Mouse (Mus musculus) spleen, postnatal 0 days (tissue): ENCODE measurements around the gene Bloc1s1. TPM values are rescaled to one million over a fixed set of nuclear protein-coding genes. Genes with fewer than 3 reads are reported as not detected.

Experiments
- polyA plus RNA-seq: library from polyadenylated mRNA; unstranded; fragments of >200 nt; fragmentation: Nextera tagmentation; extraction: Ambion mirVana; gene quantifications from 2 replicates; pipeline ENCODE4 v1.2.1, GENCODE M21; 2015

Bloc1s1 gene
- polyA plus RNA-seq: 116 and 145 TPM in 2 replicates

DNA sequence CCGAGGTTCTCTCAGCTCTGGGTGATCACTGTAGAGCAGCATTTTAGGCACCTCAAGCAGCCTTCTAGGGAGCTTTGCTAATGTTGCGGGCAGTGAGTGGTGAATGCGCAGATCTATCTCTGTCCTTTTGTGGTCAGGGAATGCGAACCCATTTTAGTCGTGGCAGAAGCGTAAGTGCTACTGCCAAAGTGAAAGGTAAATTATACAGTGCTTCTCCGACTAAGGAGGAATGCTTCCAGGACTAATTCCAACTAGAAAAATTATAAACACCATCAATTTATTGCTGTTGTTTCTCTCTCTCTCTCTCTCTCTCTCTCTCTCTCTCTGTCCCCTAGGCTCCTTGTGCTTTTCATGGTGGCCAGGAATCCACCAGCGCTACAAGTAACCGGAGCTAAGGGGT is at the start of gene Bloc1s1:
Gene Bloc1s1, minus strand, starts transcription at position 101 of the 400 bp plus-strand sequence.

GRCm38 (mm10) chr10:128960590-128961584 is 37.1 kb upstream of the Bloc1s1 start, which contains the start of gene Mettl7b:
Gene Mettl7b (minus strand): TSS chr10:128960988.

GRCm38 (mm10) chr10:128933574-128933973 is 9.7 kb upstream of the Bloc1s1 start, which contains the start of gene Itga7:
Gene Itga7 (plus strand): TSS chr10:128933818.

GRCm38 (mm10) chr10:128922822-128923012 is 1.1 kb downstream of the Bloc1s1 start, which contains the start of gene Rdh5:
Gene Rdh5 (minus strand): TSS chr10:128922888.

GRCm38 (mm10) chr10:128900698-128901097 is 23.1 kb downstream of the Bloc1s1 start, which contains the start of gene Cd63:
Gene Cd63 (plus strand): TSS chr10:128900989.

GRCm38 (mm10) chr10:128891296-128892094 is 32.3 kb downstream of the Bloc1s1 start, which contains the start of gene Gdf11:
Gene Gdf11 (minus strand): TSS chr10:128891718.

Other genes with a start within 250 kb of the Bloc1s1 start
- gene Suox, start 250.0 kb downstream of the Bloc1s1 start, polyA plus RNA-seq: 2.7 and 3.1 TPM in 2 replicates
- 28.3 and 31.8 TPM in 2 replicates for gene Rab5b, start 227.8 kb downstream of the Bloc1s1 start, polyA plus RNA-seq
- gene Pmel, start 219.8 kb downstream of the Bloc1s1 start, polyA plus RNA-seq: 0.48 and 0.61 TPM in 2 replicates
- gene Cdk2, start 219.0 kb downstream of the Bloc1s1 start, polyA plus RNA-seq: 69.6 and 73.1 TPM in 2 replicates
- gene Dgka, start 179.2 kb downstream of the Bloc1s1 start, polyA plus RNA-seq: 3.3 and 5.3 TPM in 2 replicates
- gene Pym1, start 176.1 kb downstream of the Bloc1s1 start, polyA plus RNA-seq: 23.9 and 26.6 TPM in 2 replicates
- 0.67 and 1.2 TPM in 2 replicates for gene Mmp19, start 133.1 kb downstream of the Bloc1s1 start, polyA plus RNA-seq
- 21.1 and 26.6 TPM in 2 replicates for gene Dnajc14, start 120.0 kb downstream of the Bloc1s1 start, polyA plus RNA-seq
- 3.9 and 6.1 TPM in 2 replicates for gene Tmem198b, start 119.7 kb downstream of the Bloc1s1 start, polyA plus RNA-seq
- gene Sarnp, start 106.7 kb downstream of the Bloc1s1 start, polyA plus RNA-seq: 118 and 139 TPM in 2 replicates
- 68.8 and 73.7 TPM in 2 replicates for gene Ormdl2, start 102.4 kb downstream of the Bloc1s1 start, polyA plus RNA-seq
- gene Gdf11, start 32.3 kb downstream of the Bloc1s1 start, polyA plus RNA-seq: 0.82 and 1.2 TPM in 2 replicates
- 240 and 284 TPM in 2 replicates for gene Cd63, start 23.0 kb downstream of the Bloc1s1 start, polyA plus RNA-seq
- gene Rdh5, start 1.1 kb downstream of the Bloc1s1 start, polyA plus RNA-seq: 4.8 and 5.9 TPM in 2 replicates
- gene Itga7, start 9.8 kb upstream of the Bloc1s1 start, polyA plus RNA-seq: 2.5 and 3.2 TPM in 2 replicates
- 0.10 TPM in 1 of 2 replicates, not detected in the other for gene Mettl7b, start 37.0 kb upstream of the Bloc1s1 start, polyA plus RNA-seq
- gene Olfr9, start 65.4 kb upstream of the Bloc1s1 start, polyA plus RNA-seq: not detected in 2 replicates
- gene Olfr763, start 86.8 kb upstream of the Bloc1s1 start, polyA plus RNA-seq: not detected in 2 replicates
- gene Olfr764-ps1, start 115.9 kb upstream of the Bloc1s1 start, polyA plus RNA-seq: not detected in 2 replicates
- not detected in 2 replicates for gene Olfr765, start 126.0 kb upstream of the Bloc1s1 start, polyA plus RNA-seq
- gene Olfr766-ps1, start 144.9 kb upstream of the Bloc1s1 start, polyA plus RNA-seq: not detected in 2 replicates
- not detected in 2 replicates for gene Olfr767, start 158.9 kb upstream of the Bloc1s1 start, polyA plus RNA-seq
- gene Olfr768, start 175.3 kb upstream of the Bloc1s1 start, polyA plus RNA-seq: not detected in 2 replicates
- gene Olfr769, start 193.8 kb upstream of the Bloc1s1 start, polyA plus RNA-seq: not detected in 2 replicates
- gene Olfr770, start 215.0 kb upstream of the Bloc1s1 start, polyA plus RNA-seq: not detected in 2 replicates
- gene Olfr771, start 240.7 kb upstream of the Bloc1s1 start, polyA plus RNA-seq: not detected in 2 replicates